Mouse (Mus musculus) lung, postnatal 36 days (tissue): Measurements from ENCODE around the gene Tigd3.

Source experiments
- DNase-seq: peaks from one replicate; pipeline ENCODE4 v3.0.0; 2022; ENCODE audit warnings: mixed read lengths

Gene Tigd3

GRCm38 (mm10) chr19:5846154-5846553, 47.8 kb downstream of the Tigd3 start:
- no peak for DNase-seq

GRCm38 (mm10) chr19:5845319-5846135, 48.4 kb downstream of the Tigd3 start:
- peak; percentile 97 for DNase-seq

GRCm38 (mm10) chr19:5844831-5845318, 49.1 kb downstream of the Tigd3 start:
- DNase-seq: no peak

DNA sequence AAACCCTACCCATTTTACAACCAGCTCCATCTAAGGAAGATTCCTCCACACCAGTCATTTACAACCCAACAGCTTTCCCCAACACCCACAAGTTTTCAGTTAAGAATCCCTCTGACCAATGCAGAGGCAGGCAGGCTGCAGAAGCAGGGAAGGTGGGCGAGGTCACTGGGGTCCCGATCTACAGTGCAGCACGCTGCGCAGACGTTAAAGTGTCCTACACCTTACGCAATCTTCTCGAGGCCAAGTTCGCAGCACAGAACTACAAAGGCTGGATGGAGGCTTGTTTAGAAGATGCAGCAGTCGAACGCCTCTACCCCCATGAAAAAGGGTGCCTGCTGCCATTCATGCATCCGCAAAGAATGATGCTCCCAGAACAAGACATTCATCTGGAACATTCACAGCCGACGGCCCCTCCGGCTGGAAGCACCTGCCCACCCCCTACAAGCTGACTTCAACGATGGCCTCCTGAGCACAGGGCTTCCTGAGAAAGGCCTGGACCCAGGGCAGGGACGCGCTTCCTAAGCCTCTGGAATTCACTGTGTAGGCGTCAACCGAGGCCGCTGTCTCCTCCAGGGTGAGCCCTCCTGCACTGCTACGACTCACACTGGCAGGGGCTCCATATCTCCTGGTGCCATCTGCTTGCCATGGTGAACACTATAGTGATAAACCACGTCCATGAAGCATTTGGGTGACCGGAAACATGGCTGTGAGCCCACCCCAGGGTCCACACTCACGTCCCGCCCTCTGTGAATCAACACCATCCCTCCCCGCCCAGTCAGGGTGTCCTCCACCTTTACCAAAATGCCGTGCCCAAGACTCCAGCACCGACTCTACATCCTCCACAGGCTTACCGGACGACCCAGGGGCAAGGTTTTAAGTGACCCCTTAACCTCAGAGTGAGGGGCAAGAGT, 49.9 kb downstream of the Tigd3 start:
- DNase-seq: peak; percentile 61

DNA sequence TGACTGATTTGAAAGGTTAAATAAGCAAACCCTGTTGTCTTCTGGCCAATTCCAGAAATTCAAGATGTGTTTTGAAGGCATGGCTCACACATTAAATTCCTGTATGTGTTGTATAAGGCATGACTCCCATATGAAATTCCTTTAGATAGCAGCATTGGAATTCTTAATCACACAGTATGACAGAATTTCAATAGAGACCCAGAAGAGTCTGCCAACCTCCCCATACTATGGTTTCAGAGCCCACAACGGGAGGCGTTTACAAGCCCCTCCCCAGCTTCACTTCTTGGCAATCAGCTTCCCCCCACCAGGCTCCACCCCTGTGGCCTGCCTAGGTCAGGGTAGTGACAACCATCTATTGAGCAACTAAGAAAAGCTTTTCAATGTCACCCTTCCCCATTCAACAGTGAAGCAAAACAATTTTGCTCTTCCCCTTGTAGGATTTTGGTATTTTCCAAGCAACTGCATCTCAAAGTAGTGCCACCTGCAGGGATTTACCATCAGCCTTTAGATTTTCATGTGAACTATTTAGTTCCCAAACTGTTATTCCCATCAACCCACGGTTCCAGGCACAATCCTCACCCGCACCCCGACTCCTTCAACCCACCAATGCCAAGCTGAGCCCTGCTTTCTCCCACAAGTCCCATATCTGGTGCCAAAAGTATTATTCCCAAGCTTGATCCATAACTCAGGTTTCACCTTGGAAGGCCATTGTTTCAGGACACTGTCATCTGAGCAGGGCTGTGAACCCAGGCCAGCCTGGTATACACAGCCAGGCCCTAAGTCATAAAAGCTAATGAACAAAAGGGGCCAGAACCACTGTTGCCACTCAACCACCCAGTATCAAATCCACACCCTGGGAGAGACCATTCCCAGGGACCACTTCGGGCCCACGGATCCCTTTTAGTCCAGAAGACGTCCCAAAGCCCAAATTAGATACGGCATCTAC, 50.9 kb downstream of the Tigd3 start:
- peak; percentile 82 for DNase-seq

- DNase-seq: peak; percentile 34
Measured at GRCm38 (mm10) chr19:5841999-5842784, 51.8 kb downstream of the Tigd3 start.

GRCm38 (mm10) chr19:5841389-5841946, 52.5 kb downstream of the Tigd3 start:
- peak; percentile 84 for DNase-seq
